Mouse (Mus musculus): ENCODE results near the gene Nalcn.

Gene Nalcn

GRCm38 (mm10) chr14:123512923-123513322 is 114.0 kb downstream of the Nalcn start:
- DNase-seq (ENCODE audit: low spot score in 2 of 2), result no peak

GRCm38 (mm10) chr14:123495544-123495943 is 131.4 kb downstream of the Nalcn start:
- no peak for DNase-seq (ENCODE audit: low spot score in 2 of 2)

- DNase-seq (ENCODE audit: low spot score in 2 of 2), result no peak
These were observed 138.3 kb downstream of the Nalcn start for GRCm38 (mm10) chr14:123488575-123489207.

- no peak for DNase-seq (ENCODE audit: low spot score in 2 of 2)
These were observed 164.9 kb downstream of the Nalcn start for GRCm38 (mm10) chr14:123462026-123462425.

GRCm38 (mm10) chr14:123446031-123446430 is 180.9 kb downstream of the Nalcn start:
- no peak for DNase-seq (ENCODE audit: low spot score in 2 of 2)

GRCm38 (mm10) chr14:123435542-123435941 is 191.4 kb downstream of the Nalcn start:
- no peak for DNase-seq (ENCODE audit: low spot score in 2 of 2)

- DNase-seq (ENCODE audit: low spot score in 2 of 2), result no peak
These were observed 250.6 kb downstream of the Nalcn start for GRCm38 (mm10) chr14:123376167-123376855.

GRCm38 (mm10) chr14:123371522-123371921 is 255.4 kb downstream of the Nalcn start:
- no peak for DNase-seq (ENCODE audit: low spot score in 2 of 2)

GRCm38 (mm10) chr14:123359691-123360090 is 267.3 kb downstream of the Nalcn start:
- no peak for DNase-seq (ENCODE audit: low spot score in 2 of 2)

- DNase-seq (ENCODE audit: low spot score in 2 of 2), result no peak
These were observed 274.0 kb downstream of the Nalcn start for GRCm38 (mm10) chr14:123352973-123353372.

GRCm38 (mm10) chr14:123331841-123332240 is 295.1 kb downstream of the Nalcn start:
- DNase-seq (ENCODE audit: low spot score in 2 of 2), result no peak

- DNase-seq (ENCODE audit: low spot score in 2 of 2), result no peak
These were observed 312.6 kb downstream of the Nalcn start for GRCm38 (mm10) chr14:123314369-123314768.

- no peak for DNase-seq (ENCODE audit: low spot score in 2 of 2)
These were observed 314.6 kb downstream of the Nalcn start for GRCm38 (mm10) chr14:123312371-123312770.

GRCm38 (mm10) chr14:123296068-123296467 is 330.9 kb downstream of the Nalcn start:
- no peak for DNase-seq (ENCODE audit: low spot score in 2 of 2)

GRCm38 (mm10) chr14:123291118-123292007 is 335.6 kb downstream of the Nalcn start:
- no peak for DNase-seq (ENCODE audit: low spot score in 2 of 2)

- DNase-seq (ENCODE audit: low spot score in 2 of 2), result no peak
These were observed 344.8 kb downstream of the Nalcn start for GRCm38 (mm10) chr14:123282165-123282564.

- DNase-seq (ENCODE audit: low spot score in 2 of 2), result no peak
These were observed 354.8 kb downstream of the Nalcn start for GRCm38 (mm10) chr14:123272121-123272520.

- DNase-seq (ENCODE audit: low spot score in 2 of 2), result no peak
These were observed 386.2 kb downstream of the Nalcn start for GRCm38 (mm10) chr14:123240738-123241137.

GRCm38 (mm10) chr14:123239945-123240344 is 387.0 kb downstream of the Nalcn start:
- no peak for DNase-seq (ENCODE audit: low spot score in 2 of 2)

GRCm38 (mm10) chr14:123237002-123237401 is 389.9 kb downstream of the Nalcn start:
- DNase-seq (ENCODE audit: low spot score in 2 of 2), result no peak

- no peak for DNase-seq (ENCODE audit: low spot score in 2 of 2)
These were observed 394.2 kb downstream of the Nalcn start for GRCm38 (mm10) chr14:123232630-123233206.
